Mouse (Mus musculus): ENCODE measurements around the gene Osgep.
"Not testable (repeated sequence)": the region's sequence is repeated elsewhere in the genome, so short reads cannot be mapped to it uniquely, and the experiment has no call there.

The Osgep gene

DNA sequence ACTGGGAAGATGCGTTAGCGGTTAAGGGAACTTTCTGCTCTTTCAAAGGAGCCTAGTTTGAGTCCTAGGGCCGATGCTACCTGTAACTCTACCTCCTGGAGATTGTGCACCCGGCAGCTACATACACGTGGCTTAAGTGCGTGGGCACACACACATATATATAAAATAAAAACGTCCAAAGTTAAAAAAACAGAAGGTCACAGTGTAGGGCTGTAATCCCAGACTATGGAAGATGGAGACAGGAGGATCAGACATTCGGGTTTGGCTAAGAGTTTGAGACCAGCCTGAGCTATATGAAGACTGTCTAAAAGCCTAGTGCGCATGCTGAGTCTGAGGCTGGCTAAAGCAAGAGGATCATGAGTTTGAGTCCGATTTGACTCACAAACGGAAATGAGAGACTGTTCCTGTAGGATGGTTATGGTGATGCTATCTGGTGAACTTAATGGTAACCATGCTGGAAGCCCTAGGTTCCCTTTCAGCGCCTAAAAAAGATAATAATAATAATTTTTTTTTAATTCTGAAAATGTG lies 6.9 kb upstream of the Osgep start:
- no peak for DNase-seq (ENCODE audit: low spot score in 2 of 2)

DNA sequence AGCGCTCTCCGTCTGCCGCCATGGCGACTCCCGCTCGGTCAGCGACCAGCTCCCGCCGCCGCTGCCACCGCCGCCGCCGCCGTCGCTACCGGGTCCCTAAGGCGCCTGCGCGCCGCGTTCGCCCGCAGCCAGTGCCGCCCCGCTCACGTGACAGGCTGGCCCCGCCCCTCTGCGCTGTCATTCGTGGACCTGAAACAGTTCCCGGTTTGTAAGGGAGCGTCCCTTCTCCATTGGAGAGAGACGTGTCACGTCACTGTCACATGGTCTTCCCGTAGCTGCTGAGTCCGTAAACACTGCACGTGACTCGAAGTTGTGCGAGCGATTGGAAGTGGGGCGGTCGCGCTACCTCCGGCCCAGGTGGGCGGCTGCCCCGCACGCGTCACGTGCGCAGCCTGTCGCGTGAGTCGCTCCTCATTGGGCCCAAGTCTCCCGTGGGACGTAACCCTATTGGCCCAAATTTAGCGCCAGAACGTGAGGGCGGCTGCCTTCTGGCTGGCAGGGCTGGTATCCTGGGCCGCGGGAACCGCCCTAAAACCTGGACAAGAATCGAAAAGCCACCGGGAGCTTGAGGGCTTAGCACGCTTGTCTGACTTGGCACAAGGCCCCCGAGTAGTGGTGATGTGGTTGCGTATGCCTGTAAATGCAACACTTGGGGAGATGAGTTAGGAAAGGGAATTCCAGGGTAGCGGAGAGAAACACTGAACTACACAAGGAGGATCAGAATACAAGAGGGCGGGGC lies 6.2 kb upstream of the Osgep start, which contains the start of the genes Pip4p1 and Pnp:
Pip4p1 (minus strand) TSS at position 103 of the 739 bp plus-strand sequence.
Pnp (plus strand) TSS at position 329 of the 739 bp plus-strand sequence.
- DNase-seq (ENCODE audit: low spot score in 2 of 2), result peak; percentile 98 to 100

DNA sequence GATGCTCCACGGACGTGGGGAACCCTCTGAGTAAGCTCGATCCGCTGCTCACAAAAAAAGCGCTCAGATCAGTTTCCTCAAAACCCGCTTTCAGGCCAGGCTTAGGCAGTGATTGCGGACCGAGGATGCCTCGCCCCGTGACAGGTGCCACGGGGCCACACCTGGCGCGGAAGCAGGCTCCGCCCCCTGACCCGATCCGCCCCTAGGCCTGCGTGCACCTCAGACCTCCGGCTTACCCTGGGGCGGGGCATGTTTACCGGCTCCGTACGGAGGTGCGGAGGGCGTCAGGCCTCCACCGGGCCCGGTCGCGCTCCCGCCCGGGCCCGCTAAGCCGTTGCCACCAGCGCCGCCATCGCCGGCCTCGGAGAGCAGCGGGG lies 5.7 kb upstream of the Osgep start:
- DNase-seq (ENCODE audit: low spot score in 2 of 2), result peak in 1 of 2 experiments; percentile 23

DNA sequence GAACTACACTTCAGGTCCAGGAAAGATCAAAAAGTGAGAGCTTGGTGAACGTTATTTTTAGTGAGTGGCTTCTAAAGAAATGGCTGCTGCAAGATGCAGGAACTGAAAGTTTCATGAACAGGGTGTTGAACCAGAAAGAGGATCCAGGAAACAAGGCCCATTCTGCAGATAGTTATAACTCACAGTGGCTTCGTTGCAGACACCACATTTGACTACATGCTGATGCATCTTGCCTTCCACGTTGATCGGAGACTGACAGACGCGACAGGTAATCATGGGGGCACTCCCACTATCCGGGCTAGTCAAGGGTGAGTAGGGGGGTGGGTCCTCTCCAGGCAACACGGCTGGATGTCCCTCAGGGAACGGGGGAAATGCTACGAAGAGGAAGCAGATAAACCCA lies 5.3 kb upstream of the Osgep start:
- no peak for DNase-seq (ENCODE audit: low spot score in 2 of 2)

DNA sequence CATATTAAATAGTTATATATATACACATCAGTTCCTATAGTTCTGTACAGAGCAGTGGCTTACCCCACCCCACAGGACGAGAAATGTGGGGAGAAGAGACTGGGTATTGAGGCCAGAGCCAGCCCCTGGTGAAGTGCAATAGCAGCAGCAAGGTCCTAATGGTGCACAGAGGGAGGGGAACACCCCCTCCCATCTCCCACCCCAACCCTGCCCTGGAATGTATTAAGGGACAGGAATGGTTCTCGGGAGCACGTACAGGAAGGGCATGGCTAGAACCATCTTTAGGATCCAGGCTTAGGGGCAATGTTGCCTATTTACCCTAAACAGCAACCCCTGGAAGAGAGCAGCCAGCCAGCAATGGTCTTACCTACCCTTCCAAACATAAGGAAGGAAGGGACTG lies 2.7 kb upstream of the Osgep start:
- DNase-seq (ENCODE audit: low spot score in 2 of 2), result no peak

DNA sequence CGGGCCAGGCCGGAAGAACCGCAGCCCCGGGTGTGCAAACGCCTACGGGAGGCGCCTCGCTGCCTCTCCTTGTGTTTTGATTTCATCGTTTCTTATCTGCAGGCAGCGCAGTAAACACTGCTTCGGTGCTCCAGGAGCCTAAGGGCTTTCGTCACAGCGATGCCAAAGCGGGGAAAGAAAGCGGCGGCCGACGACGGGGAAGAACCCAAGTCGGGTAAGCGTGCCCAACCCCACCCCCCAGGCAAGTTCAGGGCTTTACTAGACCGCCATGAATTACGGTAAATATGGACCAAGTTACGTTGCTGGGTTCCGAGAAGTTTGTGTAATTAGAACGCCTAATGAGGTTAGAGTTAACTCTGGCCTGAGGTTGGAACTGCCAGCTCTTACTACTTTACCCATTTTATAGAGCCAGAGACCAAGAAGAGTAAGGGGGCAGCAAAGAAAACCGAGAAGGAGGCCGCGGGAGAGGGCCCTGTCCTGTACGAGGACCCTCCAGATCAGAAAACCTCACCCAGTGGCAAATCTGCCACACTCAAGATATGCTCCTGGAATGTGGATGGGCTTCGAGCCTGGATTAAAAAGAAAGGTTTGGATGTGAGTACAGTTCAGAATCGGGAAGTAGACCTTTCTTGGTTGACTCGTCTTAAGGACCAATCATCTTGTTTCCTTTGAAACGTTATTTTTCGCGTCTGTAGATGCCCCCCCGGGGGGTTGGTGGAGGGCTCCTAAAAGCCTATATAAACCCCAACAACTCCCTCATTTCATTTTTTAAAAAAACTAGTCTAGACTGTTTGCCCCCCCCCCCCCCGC lies 623 bp upstream of the Osgep start:
- DNase-seq (ENCODE audit: low spot score in 2 of 2), result peak in 1 of 2 experiments; percentile 22

DNA sequence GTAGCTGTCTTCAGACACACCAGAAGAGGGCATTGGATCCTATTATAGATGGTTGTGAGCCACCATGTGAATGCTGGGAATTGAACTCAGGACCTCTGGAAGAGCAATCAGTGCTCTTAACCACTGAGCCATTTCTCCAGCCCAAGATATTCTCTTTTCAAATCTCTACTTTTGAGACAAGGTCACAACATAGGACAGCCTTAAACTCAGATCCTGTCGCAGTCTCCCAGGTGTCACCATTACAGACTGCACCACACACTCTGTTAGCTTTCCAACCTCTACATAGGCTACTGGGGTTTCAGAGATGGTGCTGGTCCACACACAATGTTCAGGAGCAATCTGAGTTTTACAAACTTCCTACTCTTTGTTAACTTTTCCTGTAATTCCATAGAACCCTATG lies 1.3 kb downstream of the Osgep start:
- not testable (repeated sequence) for DNase-seq (ENCODE audit: low spot score in 2 of 2)

DNA sequence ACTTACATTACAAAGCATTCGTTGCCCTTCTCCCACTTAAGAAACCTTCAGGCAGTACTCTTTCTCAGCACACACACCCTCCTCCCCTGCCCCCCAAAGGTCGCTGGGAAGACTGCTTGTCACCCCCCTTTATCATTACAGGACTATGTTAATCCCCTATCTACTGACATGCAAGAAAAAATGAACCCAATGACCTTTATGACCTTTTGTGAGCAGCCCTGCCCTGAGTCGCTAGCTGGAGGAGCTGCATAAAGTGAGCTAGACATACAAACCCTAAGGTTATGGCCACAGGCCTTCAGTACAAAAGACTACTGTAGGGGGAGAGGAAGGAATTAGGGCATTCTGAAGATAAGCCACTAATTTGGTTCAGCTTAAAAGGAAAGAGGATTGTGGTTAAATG lies 13.3 kb downstream of the Osgep start:
- no peak for DNase-seq (ENCODE audit: low spot score in 2 of 2)

DNA sequence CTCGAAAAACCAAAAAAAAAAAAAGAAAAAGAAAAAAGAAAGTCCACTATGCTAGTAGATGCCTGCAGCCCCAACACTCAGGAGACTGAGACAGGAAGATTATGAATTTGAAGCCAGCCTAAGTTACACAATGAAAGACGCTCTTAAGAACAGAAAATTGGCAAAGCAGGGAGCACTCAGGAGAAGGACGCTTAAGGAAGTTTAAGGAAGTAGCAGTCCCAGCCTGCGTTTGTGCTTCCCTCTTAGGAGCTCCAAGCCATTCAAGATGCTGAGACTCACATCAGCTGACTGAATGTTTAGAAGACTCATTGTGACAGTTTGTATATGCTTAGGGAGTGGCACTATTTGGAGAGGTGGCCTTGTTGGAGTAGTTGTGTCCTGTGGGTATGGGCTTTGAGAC lies 16.6 kb downstream of the Osgep start:
- DNase-seq (ENCODE audit: low spot score in 2 of 2), result no peak

DNA sequence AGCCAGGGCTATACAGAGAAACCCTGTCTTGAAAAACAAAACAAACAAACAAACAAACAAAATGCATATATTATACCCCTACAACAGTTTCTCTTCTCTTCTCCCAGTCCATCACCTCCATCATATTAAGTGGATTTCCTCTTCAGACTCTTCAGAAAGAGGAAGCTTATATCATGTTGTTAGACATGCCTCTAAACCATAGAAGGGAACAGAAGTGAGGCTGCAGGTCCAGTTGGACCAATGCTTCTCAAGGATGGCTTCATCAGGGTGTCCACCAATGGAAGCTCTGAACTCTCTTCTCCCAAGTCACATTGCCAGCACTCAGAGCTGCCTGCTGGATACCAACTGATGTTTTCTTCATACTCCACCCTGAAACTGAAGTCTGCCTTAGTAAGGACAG lies 19.4 kb downstream of the Osgep start:
- not testable (repeated sequence) for DNase-seq (ENCODE audit: low spot score in 2 of 2)

DNA sequence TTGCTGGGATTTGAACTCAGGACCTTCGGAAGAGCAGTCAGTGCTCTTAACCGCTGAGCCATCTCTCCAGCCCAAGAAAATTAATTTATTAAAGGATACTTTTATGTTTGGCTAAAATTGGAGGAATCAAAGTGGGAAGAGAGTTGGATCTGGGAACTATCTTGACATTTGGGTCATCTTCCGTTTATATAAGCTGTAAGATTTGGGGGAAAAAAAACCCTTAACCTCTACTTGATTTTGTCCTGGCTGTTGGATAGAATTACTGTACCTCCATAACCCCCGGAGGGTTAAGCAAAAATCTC lies 19.9 kb downstream of the Osgep start:
- no peak for DNase-seq (ENCODE audit: low spot score in 2 of 2)

DNA sequence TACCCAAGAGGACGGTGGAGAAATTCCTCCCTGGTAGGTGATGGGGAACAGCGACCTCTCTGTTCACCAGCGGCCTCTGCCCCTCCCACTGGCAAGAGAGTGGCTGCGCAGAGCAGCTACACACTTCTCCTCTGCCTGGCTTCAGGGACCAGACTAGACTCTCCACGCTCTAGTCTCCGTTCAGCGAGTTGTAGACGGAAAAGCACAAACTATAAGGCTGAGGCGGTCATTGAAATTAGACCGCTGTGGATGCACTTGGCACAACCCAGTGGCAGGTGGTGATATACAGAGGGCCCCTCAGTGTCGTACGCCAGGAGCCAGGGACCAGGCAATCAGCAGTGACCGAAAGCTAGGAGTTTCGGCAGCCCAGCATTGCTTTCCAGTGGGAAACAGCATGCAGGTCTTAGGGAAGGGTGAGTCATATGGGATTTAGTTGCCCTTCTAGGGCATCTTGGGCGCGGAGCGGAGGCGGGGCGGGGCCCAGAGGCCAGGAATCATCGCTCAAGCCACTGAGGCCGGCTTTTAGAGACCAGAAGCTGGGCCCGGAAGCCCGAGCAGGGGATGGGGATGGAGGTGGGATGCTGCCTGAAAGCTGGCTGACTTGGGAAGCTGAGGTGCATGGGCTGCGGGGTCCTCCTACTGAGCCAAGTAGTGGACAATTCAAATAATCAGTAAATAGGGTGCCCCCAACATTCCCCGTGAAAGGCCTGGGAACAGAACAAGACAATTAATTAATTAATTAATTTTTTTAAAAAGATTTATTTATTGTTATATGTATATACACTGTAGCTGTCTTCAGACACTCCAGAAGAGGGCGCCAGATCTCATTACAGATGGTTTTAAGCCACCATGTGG lies 20.5 kb downstream of the Osgep start:
- DNase-seq (ENCODE audit: low spot score in 2 of 2), result no peak

DNA sequence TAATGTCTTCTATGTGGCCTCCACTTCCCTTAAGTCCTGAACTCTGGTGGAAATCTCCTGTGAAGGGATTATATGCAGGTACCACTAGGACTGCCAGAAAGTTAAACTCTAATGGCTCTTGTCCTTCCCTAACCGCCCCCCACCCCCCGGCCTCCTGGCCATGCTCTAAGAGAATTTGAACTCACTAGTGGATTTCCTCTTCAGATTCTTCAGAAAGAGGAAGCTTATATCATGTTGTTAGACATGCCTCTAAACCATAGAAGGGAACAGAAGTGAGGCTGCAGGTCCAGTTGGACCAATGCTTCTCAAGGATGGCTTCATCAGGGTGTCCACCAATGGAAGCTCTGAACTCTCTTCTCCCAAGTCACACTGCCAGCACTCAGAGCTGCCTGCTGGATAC lies 26.7 kb downstream of the Osgep start:
- not testable (repeated sequence) for DNase-seq (ENCODE audit: low spot score in 2 of 2)

DNA sequence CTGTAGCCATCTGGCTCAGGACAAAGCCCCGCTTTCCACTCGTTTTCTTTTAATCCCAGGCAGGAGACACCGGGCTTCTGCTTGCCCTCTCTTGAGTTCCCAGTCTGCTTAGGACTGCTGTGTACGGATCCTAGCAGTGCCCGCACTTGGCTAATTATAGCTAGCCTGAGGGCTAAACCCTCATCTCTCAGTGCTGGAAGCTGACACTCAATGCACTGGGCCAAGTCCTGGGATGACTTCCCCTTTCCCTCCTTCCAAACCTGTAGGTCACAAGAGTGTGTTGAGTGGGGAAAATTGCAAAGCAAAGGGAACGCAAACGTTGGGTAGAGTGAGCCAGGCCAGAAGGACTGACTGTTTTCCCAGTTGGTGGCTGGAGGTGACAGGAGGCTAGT lies 27.3 kb downstream of the Osgep start, which contains the start of gene Klhl33:
Klhl33 (minus strand) TSS at position 134 of the 392 bp plus-strand sequence.
- DNase-seq (ENCODE audit: low spot score in 2 of 2), result no peak

DNA sequence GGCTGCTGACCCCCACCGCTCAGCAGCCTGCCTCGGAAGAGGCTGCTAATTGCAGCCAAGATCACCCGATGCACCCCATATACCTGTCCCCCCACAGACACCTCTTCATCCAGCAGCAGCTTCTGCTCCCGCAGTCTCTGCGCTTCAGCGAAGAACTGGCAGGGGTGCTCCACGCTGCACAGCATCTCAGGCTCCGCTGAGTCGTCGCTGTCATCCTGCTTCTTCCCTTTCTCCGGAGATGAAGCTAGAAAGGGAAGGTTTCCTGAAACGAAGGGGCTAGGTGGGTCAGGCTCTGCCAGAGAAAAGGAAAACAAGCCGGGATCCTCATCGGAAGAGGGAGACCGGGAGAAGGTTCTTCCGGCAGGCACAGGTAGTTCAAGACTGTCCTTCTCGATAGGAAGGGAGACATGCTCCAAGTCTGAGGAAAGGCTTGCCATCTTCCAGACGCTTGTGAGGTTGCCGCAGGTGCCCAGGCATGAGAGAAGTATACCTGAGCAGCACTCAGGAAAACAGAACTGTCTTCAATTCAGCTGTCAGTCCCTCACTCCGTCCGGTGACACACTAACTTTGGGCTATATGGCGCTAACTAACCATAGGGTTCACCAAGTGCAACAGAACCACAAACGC lies 27.8 kb downstream of the Osgep start:
- peak in 1 of 2 experiments; percentile 44 for DNase-seq (ENCODE audit: low spot score in 2 of 2)

DNA sequence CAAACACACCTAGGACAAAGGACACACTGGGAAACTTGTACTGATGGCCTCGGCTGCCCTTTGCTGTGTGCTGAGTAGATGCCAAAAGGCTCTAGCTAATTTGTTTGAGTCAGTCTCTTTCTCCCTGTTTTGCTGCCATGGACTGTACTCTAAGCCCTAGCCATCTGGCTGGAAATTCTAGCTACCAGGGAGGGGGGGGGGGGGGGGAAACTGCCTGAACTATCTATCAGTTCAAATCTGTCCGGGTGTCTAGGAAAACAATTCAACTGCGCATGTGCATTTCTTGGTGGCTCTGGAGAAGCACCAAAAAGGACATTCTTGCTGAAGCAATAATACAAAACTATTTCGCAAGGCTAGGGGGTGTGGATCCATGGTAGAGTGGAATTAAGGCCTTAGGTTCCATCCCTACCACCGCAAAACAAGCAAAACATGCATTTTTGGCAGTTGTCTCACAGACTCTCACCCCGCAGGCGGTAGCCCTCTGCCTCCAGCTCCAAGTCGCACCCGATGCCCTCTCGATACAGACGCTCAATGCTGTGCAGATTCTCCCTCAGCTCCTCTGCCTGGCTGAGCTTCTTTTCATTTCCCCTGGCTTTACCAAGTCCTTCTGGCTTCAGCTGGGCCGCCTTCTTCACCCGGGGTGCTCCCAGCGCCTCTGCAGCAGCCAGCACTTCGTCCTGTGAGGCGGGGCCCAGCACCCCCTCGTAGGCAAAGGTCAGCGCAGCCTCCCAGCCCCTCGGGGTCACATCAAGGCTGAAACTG lies 28.5 kb downstream of the Osgep start:
- peak; percentile 43 to 49 for DNase-seq (ENCODE audit: low spot score in 2 of 2)

DNA sequence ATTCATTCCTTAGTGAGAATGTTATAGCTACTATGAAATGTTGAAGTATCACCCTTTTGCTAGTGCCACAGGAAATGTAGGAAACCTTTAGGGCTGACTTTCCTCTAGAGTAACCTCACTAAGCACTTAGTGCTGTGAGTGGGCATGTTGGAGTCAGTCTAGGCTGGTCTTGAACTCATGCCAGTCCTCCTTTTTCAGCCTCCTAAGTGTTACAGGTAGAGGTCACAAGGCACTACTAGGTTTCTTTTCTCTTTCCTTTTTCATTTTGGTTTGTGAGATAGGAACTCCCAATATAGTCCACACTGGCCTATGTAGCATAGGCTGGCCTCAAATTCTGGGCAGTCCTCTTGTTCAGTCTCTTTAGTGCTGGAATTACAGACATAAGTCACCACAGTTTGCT lies 29.3 kb downstream of the Osgep start:
- no peak for DNase-seq (ENCODE audit: low spot score in 2 of 2)

DNA sequence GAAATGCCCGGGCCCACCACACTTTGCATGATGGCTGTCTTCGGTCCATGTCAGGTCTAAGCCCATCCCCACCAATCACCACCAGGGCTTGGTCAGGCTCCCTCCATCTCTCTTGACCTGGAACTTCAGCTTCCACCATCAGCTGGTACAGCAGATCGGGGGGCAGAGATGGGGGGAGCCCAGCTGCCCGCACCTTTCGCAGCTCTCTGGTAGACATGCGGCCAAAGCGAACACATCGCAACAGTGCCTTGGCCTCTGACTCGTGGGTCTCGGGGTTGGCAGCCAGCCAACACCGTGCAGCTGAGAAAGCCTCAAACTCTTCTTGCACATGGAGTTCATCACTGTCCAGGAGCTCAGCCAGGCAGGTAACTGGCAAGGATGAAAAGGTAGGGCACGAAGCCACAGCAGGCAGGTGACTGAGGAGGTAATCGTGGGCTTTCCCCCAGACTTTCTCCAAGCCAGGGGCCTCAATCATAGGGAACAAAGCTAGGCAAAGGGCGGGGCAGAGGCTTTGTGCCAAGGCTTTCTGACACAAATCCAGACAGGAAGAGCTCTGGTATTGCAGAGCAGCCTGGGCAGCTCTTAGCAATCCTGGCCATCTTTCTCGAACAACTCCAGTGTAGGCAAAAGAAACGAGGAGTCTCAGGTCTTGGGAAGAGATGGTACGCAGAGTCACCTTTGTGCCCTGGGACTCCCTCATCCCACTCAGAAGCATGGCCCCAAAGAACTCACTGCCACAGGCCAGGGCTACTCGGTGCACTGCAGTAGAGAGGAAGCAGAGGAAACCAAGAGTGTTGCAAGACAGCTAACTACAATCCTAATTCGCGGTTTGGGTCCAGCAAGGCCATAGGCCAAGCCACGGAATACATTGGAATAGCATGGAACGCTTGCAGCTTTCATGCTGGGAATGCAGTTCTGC lies 31.9 kb downstream of the Osgep start:
- no peak for DNase-seq (ENCODE audit: low spot score in 2 of 2)

DNA sequence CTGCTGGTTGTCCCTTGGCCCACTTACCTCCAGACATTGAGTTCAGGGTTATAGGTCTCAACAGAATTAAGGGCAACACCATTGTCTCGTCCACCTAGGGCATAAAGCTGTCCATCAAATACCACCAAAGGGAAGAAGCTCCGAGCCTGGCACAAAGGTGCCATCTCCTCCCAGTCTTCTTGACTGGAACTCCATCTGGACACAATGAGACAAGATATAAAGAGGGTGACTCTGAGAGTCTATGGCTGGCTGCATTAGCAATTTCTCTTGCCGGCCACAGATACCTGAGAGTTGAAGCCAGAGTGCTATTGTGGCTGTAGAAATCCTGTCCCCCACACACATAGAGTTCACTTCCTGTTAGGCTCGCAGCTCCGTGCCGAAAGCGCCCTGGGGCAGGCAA lies 32.6 kb downstream of the Osgep start:
- DNase-seq (ENCODE audit: low spot score in 2 of 2), result no peak

DNA sequence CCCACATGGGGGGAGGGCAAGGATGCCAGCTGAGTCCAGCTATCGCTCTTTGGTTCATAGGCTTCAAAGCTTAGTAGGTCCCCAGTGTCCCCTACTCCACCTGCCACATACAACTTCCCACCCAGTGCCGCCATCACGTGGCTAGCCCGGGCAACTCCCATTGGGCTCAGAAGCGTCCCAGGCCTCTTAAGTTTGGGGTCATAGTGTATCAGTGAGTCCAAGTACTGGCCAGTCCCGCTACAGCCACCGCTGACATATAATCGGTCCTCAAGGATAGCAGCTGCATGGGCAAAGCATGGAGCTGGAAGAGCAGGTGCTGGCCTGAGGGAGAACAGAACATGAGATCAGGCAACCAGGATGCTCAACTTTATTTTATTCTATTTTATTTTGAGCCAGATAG lies 33.1 kb downstream of the Osgep start:
- no peak for DNase-seq (ENCODE audit: low spot score in 2 of 2)
